Mouse (Mus musculus): ENCODE results near the gene Optc.

Optc gene

GRCm38 (mm10) chr1:133882283-133883217, 25.2 kb downstream of the Optc start:
- no peak for DNase-seq (ENCODE audit: low read depth, low spot score)

- no peak for DNase-seq (ENCODE audit: low read depth, low spot score)
Measured at GRCm38 (mm10) chr1:133881813-133882212, 26.0 kb downstream of the Optc start.

- no peak for DNase-seq (ENCODE audit: low read depth, low spot score)
Measured at GRCm38 (mm10) chr1:133878825-133879423, 28.9 kb downstream of the Optc start.

- no peak for DNase-seq (ENCODE audit: low read depth, low spot score)
Measured at GRCm38 (mm10) chr1:133876936-133877335, 30.9 kb downstream of the Optc start.

GRCm38 (mm10) chr1:133873086-133873813, 34.5 kb downstream of the Optc start:
- DNase-seq (ENCODE audit: low read depth, low spot score), result no peak

GRCm38 (mm10) chr1:133871241-133871640, 36.6 kb downstream of the Optc start:
- DNase-seq (ENCODE audit: low read depth, low spot score), result no peak

- DNase-seq (ENCODE audit: low read depth, low spot score), result no peak
Measured at GRCm38 (mm10) chr1:133869221-133869620, 38.6 kb downstream of the Optc start.

- no peak for DNase-seq (ENCODE audit: low read depth, low spot score)
Measured at GRCm38 (mm10) chr1:133863257-133863997, 44.4 kb downstream of the Optc start.

GRCm38 (mm10) chr1:133861028-133861427, 46.8 kb downstream of the Optc start:
- no peak for DNase-seq (ENCODE audit: low read depth, low spot score)

GRCm38 (mm10) chr1:133859821-133860711, 47.7 kb downstream of the Optc start:
- DNase-seq (ENCODE audit: low read depth, low spot score), result no peak

GRCm38 (mm10) chr1:133859257-133859656, 48.5 kb downstream of the Optc start:
- DNase-seq (ENCODE audit: low read depth, low spot score), result no peak

- DNase-seq (ENCODE audit: low read depth, low spot score), result no peak
Measured at GRCm38 (mm10) chr1:133857781-133858180, 50.0 kb downstream of the Optc start.

- no peak for DNase-seq (ENCODE audit: low read depth, low spot score)
Measured at GRCm38 (mm10) chr1:133857171-133857570, 50.6 kb downstream of the Optc start.

GRCm38 (mm10) chr1:133856655-133857054, 51.1 kb downstream of the Optc start:
- DNase-seq (ENCODE audit: low read depth, low spot score), result no peak

- no peak for DNase-seq (ENCODE audit: low read depth, low spot score)
Measured at GRCm38 (mm10) chr1:133856133-133856541, 51.7 kb downstream of the Optc start.

GRCm38 (mm10) chr1:133855274-133856017, 52.4 kb downstream of the Optc start:
- DNase-seq (ENCODE audit: low read depth, low spot score), result peak; percentile 23

GRCm38 (mm10) chr1:133854421-133855273, 53.2 kb downstream of the Optc start:
- peak; percentile 29 for DNase-seq (ENCODE audit: low read depth, low spot score)

All from skeletal muscle tissue, adult 2 months (tissue).